Mouse (Mus musculus): ENCODE results near the gene Dand5.
"Not testable (repeated sequence)": the region's sequence is repeated elsewhere in the genome, so short reads cannot be mapped to it uniquely, and the experiment has no call there.

Gene Dand5

DNA sequence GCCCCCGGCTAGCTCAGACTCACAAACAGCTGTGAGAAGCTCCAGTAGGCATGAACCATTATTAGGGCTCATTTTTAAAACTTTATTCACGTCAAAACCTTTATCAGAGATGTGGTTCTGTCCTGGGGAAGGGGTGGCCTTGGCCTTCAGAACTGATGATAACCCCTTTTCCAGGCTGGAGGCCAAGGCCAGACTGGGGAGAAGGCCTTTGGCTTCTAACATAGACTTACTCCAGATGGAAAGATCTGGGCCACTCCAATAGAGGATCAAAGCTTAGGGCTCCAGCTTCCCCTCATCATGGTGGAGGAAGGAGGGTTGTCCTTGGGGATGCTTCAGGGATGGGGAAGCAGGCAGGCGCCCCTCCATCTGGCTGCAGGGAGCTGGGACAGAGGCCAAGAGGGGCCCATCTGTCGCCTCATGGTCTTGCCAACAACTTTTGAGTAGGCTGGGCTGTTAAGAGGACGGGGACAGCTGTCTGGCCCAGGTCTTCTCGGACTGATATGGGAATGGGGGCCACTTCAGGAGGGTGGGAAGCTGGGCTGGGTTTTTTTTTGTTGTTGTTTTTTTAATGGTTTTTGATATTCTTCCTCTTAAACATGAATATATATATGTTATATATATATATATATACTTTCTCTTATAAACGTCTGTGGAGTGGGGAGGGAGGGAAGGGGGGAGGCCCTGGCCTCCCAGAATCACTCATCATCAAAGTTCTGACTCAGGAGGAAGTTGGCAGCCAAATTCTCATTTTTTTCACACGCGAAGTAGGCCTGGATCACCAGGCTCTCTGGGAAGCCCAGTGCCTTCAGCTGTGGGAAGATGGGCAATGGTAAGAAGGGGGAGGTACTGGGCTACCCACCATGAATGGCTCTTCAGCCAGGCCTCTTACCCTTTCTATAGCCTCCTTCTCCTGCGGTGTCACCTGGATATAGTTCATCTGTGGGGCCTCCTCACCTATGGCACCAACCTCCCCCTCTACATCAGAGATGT lies 12.5 kb upstream of the Dand5 start:
- DNase-seq (ENCODE audit: low spot score), result peak; percentile 73

DNA sequence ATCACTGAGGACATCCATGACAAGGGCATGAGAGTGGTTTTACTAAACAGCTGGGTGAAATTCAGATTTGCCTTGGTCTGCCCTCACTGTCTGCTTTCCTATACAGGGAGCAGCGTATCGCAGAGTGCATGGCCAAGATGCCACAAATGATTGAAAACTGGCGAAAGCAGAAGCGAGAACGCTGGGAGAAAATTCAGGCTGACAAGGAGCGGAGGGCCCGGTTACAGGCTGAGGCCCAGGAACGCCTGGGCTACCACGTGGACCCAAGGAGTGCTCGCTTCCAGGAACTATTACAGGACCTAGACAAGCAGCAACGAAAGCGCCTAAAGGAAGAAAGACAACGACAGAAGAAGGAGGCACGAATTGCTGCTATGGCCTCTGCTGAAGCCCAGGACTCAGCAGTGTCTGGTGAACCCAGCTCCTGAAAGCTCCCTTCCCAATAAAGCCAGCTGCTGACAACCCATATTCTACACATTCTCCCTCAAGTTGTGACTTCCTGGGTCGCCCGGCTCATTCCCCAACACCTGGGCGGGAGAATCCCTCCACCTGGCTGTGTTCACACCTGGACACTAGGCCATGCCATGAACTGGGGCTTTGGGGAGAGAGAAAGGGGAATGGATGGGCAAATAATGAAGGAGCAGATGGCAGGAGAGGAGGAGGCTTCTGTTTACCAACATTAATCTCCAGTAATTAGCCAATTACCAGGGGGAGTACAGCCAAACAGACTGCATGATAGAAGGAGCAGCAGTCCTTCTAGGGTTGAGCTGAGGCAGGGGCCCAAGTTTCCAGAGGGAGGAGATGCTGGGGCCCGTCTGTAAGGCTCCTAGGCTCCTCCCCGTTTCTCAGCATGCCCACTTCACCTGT lies 11.6 kb upstream of the Dand5 start:
- DNase-seq (ENCODE audit: low spot score), result no peak

DNA sequence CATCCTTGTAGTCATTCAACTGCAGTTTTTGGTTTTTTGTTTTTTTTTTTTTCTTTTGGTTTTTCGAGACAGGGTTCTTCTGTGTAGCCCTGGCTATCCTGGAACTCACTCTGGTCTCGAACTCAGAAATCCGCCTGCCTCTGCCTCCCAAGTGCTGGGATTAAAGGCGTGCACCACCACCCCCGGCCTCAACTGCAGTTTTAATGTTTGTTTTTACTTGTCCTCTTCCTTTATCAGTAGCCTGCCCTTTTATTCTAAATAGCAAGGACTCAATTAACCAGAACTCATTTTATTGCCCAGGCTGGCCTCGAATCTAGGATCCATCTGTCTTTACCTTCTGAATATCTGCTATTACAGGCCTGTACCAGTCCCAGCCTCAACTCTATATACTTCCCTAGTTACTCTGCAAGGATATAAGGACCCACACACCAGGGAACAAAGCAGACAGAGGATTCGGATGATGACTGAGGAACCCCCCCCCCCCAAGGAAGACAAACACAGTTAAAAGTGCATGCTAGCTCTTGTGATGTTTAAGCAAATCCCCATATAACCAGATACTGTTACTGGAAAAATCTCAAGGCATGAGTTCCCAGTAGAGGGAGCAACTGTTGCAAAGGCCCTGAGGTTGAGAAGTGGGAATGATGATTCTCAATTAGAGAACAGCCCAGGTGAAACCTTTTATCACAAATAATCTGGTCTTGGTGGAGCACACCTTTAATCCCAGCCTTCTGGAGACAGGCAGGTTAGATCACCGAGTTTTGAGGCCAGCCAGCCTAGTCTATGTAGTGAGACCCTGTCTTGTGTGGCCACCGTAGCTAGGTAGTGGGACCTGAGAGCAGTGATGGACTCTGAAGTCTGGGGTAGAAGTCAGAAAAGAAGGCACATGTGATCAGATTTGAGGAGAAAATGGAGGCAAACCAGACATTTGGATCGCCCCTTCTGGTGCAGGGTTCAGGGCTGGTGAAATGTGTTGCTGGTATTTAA lies 10.4 kb upstream of the Dand5 start:
- no peak for DNase-seq (ENCODE audit: low spot score)

DNA sequence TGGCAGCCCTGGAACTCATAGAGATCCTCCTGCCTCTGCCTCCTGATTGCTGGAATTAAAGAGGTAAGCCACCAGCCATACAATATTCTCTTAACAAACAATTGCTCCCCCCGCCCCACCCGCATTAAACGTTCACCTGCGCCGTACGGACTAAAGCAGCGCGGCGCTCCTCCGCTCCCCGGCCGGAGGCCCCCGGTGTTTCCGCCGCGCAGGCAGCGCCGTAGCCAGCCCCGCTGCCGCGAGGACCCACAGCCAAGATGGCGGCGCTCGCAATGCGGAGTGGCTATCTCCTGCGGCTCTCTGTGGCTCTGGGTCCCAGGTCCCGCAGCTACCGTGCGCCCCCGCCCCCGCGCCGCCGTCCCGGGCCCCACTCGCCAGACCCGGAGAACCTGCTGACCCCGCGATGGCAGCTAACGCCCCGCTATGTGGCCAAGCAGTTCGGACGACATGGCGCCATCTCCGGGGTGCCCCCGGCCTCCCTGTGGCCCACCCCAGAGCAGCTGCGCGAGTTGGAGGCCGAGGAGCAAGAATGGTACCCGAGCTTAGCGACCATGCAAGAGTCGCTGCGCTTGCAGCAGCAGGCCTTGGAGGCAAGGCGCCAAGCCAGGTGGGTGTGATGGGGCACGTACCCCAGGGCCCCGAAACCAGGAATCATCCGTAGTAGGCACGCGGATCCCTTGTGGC lies 9.6 kb upstream of the Dand5 start:
- DNase-seq (ENCODE audit: low spot score), result peak; percentile 88

DNA sequence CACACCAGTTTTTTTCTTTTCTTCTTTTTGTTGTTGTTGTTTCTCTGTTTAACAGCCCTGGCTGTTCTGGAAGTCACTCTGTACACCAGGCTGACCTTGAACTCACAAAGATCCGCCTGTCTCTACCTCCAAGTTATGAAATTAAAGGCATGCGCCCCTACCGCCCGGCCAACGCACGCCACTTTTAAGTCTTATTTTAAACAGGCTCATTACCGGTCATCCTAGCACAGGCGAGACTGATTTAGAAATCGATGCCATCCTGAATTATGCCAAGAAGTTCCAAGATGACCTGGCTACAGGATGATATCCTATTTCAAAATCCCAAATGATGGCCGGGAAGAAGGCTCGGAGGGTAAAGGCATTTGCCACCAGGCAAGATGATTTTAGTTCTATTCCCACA lies 8.9 kb upstream of the Dand5 start, which contains the start of gene Gadd45gip1:
Gene Gadd45gip1, plus strand, starts transcription at position 33 of the 400 bp plus-strand sequence.
- peak; percentile 62 for DNase-seq (ENCODE audit: low spot score)

DNA sequence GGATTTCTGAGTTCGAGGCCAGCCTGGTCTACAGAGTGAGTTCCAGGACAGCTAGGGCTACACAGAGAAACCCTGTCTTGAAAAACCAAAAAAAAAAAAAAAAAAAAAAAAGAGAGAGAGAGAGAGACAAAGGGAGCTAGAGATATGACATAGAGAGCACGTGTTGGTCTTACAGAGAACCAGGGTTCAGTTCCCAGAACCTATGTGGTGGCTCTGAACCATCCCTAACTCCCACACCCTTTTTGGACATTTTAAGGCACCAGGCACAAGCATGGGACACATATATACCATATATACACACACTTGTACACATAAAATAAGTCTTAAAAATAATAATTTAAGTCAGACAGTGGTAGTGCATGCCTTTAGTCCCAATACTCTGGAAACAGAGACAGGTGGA lies 3.9 kb upstream of the Dand5 start:
- not testable (repeated sequence) for DNase-seq (ENCODE audit: low spot score)

DNA sequence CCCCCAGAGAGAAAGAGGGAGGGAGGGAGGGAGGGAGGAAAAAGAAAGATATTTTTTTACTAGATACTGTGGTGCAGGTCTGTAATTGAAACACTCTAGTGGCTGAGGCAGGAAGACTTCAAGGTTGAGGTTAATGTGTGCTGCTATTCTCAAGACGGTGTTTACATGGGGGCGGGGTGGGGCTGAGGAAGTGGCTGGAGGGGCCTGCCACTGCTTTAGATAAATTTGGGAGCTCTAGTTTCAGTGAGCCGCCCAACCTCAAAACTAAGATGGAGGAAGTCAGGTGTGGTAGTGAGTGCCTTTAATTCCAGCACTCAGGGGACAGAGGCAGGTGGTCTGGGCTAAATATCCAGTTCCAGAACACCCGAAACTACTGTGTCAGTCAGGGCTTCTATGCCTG lies 3.0 kb upstream of the Dand5 start:
- no peak for DNase-seq (ENCODE audit: low spot score)

DNA sequence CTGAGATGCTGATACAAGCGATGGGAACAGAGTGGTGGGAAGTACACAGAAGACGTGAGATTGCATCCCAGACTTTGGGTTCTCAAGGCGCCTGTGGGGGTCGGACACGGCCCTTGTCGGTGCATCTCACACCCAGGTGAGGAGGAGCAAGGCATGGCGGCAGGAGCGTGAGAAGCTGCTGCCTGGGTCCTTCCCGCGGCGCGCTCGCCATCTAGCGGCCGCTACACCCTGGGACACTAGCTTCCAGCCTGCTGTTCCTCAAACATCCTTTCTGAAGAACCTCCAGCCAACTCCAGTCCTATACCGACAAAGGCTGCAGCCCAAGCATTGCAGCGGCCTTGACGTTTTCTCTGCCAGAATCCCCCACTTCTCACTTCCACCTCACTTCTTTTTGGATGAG lies 1.0 kb upstream of the Dand5 start:
- peak; percentile 80 for DNase-seq (ENCODE audit: low spot score)

DNA sequence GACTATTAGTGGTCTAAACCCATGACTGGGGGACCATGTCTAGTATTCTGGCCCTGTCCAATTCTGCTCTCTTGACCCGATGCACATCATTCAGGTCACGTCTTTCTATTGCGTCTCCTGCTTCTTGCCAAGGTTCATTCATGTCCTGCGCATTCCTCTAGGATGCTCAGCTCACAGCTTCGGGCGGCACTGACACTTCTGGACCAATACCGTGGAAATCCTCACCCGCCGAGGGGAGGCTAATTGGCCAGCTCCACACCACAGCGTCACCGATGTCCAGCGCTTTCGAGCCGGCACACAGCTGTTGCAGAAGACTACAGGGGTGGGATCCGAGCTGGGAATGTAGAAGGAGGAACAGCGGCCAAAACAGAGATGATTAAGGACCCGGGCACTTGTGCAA lies 6.5 kb downstream of the Dand5 start:
- no peak for DNase-seq (ENCODE audit: low spot score)

DNA sequence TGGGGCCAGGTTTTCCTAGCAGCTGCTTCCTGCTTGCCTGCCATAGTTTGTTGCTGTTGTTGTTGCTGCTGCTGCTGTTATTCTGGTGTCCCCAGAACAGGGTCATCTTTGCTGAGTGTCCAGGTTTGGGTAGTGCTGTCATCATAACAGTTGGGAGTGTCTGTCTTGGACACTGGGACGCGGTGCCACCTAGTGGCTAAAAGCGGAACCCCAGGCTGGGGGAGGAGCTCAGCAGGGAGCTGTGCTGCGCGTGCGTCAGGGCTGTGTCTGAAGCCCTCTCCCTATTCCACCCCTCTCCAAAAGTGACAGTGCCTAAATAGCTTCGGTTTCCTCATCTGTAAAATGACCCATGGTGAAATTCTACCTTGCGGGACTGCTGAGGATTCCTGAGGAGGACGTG lies 7.1 kb downstream of the Dand5 start:
- DNase-seq (ENCODE audit: low spot score), result peak; percentile 99

DNA sequence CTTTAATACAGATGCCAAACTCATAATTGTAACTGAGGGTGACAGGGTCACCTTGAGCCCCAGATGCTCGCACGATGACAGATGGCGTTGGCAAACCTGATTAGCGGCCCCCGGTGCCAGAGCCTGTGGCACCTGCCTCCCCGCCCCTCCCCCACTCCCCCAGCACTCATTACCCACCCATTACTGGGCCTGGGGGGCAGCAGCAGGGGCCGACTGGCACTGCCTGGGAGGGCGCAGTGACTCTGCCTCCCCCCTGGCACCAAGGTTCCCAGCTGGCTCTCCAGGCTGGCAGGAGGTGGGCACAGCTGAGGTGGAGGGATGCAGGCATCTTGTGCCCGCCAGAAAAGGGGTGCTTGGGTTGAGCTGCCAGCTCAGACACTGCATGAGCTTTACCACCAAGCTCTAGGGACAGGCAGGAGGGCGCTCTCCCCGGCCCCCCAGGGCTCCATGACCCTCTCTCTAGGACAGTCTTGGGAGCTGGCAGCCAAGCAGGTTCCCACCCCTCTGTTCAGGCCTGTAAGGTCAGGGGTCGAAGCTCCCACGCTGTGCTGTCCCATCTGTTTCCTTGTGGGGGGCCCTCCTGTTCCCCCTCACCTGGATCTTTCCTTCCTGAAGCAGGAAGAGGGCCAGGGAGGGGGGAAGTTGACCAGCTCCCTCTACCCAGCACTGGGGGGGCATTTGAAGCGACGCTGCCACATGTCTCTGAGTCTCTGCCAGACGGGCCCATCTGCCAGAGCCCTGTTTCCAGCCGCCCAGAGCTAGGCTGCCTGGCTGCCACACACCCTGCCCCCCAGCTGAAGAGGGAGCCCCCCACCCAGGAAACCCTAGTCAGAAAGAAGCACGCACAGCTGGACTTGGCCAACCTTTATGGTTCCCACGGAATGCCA lies 7.8 kb downstream of the Dand5 start:
- no peak for DNase-seq (ENCODE audit: low spot score)

DNA sequence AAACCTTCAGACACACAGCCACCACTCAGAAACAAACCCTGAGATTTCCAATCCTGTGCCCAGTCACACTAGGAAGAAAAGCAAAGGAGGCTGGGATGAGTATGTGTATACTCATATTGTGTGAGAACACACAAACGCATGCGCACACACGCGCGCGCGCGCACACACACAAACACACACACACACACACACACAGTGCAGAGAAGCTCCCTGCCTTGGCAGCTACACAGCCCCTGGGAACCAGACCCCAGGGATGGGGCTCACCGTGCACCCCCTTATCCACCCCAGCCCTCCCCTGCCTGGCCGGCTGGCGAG lies 8.4 kb downstream of the Dand5 start:
- no peak for DNase-seq (ENCODE audit: low spot score)

DNA sequence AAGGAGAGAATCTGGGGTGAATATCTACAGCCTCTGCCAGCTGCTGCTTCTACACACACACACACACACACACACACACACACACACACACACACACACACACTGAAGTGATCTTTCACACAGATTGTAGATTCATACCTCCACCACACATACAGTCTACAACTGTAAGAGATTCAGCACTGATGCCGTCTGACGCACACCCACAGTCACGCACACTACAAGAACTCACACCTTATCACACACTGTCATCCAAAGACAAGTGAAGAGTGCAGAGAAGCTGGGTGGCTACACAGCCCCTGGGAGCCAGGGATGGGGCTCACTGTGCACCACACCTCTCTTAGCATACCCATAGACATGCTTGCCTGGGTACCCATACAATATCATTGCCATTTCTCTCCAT lies 8.8 kb downstream of the Dand5 start:
- DNase-seq (ENCODE audit: low spot score), result no peak

DNA sequence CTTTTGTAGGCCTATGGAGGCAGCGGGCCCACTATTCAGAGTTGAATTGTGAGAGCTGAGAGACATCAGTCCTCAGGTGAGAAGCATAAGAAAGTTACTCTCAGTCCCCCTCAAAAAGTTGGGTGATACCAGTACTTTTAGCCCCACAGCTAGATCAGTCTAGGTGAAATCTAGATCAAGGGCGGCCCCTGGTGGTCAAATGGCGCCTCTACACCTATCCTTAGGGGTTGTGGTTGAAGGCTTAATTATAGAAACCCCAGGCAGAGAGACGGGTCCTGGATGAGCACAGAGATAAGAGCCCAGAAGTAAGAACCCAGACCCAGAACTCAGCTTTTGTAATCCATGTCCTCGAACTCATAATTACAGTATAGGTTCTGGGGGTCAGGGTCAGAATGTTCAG lies 9.6 kb downstream of the Dand5 start:
- peak; percentile 90 for DNase-seq (ENCODE audit: low spot score)

DNA sequence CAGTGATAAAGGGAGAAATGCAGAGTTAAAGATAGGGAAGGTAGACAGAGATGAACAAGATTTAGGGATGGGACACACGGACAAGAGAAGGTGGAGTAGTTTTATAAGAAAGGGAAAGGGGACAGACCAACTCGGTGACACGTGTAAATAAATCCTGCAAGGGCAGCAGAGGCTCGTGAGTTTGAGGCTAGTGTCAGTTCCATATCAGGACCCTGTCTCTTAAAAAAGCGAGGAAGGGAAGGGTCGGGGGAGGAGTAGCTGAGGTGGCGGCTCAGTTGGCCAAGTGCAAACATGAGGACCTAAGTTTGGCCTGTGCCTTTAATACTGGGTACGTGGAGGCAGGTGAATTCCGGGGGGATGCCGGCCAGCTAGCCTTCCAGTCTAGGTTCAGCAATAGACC lies 11.3 kb downstream of the Dand5 start:
- no peak for DNase-seq (ENCODE audit: low spot score)

DNA sequence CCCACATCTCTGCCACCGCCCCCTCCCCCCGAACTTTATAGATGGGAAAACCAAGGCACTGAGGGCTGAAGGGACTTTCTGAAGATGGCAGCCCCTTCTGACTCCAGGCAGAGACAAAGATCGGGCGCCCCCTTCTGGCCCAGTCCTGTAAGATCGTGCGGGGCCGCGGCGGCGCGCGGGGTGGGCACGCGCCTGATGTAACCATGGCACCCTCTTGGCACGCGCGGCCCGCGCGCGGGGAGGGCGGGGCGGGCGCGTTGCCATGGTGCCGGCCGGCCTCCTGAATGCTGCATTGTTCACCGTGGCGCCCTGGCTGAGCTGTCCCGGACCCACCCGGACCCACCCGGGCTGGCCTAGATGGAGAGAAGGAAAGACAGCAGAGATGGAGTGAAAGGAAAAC lies 11.7 kb downstream of the Dand5 start:
- peak; percentile 98 for DNase-seq (ENCODE audit: low spot score)

DNA sequence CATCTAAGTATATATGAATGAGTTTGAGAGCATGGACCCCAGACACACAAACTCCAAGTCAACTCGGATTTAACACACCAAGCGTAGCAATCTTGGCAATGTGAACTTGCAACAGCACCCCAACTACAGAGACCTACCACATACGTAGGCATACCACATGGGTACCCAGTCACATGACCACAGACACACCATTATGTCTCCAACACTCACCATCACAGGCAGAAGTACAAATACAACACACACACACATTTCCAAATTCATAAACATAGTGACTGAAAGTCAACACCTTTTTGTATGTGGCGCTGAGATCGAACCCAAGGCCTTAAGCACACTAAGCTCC lies 12.7 kb downstream of the Dand5 start:
- DNase-seq (ENCODE audit: low spot score), result no peak

DNA sequence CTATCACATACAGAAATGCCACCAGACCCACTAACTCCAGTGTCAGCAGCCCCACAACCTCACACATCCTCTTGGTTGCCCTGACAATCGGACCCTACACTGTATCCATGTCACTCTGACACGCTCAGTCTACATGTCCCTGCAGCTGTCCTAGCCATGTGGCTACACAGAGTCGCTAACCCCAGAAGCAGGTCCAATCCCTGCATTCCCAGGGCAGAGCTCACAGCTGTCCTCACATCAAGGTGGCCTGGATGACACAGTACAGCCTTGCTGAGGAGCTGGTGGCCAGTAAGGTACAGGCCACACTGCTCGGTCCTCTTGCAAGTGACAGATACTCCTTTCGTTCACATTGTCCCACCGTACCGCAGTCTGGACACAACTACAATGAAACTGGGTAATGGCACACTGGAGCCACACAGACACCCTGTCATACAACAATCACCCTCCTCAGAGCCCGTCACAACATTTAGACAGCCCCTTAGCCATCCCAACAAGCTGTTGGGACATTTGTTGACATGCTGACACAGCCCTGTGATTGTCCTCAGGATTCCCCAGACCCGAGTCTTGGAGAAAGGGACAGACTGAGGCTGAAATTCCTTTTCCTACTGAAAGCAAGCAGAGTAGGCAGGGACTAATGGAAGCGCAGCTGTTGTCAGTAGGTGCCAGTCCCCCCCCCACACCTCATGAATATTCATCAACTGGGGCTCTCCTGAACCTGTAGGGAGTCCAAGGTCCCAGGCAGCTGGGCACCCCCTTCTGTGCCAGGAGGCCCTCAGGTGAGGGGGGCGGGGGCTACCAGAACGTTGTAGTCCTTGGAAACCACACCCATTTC lies 13.3 kb downstream of the Dand5 start:
- DNase-seq (ENCODE audit: low spot score), result no peak

DNA sequence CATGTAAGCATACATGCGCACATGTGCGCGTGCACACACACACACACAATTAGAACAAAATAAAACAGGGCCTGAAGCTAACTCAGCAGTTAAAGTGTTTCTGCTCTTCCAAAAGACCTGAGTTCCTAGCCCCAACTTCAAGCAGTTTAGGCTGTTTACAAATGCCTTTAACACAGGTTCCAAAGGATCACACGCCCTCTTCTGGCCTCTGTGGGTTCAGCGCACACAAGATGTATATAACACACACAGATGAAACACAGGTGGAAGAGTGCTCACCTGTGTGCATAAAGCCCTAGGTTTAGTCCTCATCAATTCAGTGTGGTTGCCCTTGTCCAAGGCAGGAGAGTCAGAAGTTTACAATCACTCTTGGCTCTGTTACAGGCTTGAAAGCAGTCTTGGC lies 16.6 kb downstream of the Dand5 start:
- DNase-seq (ENCODE audit: low spot score), result no peak

All from testis, postnatal 10 days (tissue).